Mouse (Mus musculus): ENCODE results near the gene Vmn2r10.
"Not testable (repeated sequence)": the region's sequence is repeated elsewhere in the genome, so short reads cannot be mapped to it uniquely, and the experiment has no call there.

The Vmn2r10 gene

GRCm38 (mm10) chr5:109006427-109006826, at the start of gene Vmn2r10:
Gene Vmn2r10 (minus strand): TSS chr5:109006527.
- not testable (repeated sequence) for DNase-seq

GRCm38 (mm10) chr5:109055286-109055685, 49.0 kb upstream of the Vmn2r10 start:
- DNase-seq = no peak

GRCm38 (mm10) chr5:109032591-109032990, 26.3 kb upstream of the Vmn2r10 start:
- DNase-seq = peak; percentile 0

- DNase-seq = no peak
These were observed 17.4 kb downstream of the Vmn2r10 start for GRCm38 (mm10) chr5:108988924-108989323.

All from retina, postnatal 1 day (tissue).